Mouse (Mus musculus): ENCODE data around the gene Csf3. TPM values are rescaled to one million over a fixed set of nuclear protein-coding genes. Genes with fewer than 3 reads are reported as not detected.
"Not testable (repeated sequence)": the region's sequence is repeated elsewhere in the genome, so short reads cannot be mapped to it uniquely, and the experiment has no call there.

Gene Csf3
- polyA plus RNA-seq, 1 experiment, result not detected

DNA sequence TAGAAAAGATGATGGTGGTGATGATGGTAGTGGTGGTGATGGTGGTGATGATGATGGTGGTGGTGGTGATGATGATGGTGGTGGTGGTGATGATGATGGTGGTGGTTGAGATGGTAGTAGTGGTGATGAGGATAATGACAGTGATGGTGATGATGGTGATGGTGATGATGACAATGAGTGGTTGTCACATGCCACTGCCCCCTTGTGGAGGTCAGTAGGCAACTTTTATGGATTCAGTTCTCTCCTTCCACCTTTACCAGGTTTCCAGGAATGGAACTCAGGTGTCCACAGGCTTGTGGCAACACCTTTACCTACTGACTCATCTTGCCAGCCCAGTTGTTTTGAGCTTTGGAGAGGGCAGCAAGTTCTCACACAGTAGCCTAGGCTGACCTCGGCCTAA lies 21.0 kb upstream of the Csf3 start:
- 90% methylated on average over 1 of the region's 1 CpGs for WGBS
- Histone ChIP-seq H3K4me3 (replicated peaks; ENCODE audit: extremely low read depth, low read depth, low read length) (no peak overlapping the region), H3K4me1 (ENCODE audit: control insufficient read depth, insufficient read depth, low read length) (peaks cover 2% of the 10 kb centered on the region; the same call in 1 of the 2 replicates)
- no peak for DNase-seq
- TF ChIP-seq POLR2A (IDR thresholded peaks at IDR 0.05; ENCODE audit: borderline replicate concordance, extremely low read depth, low read depth, low read length), result no peak
- no peak for TF ChIP-seq CTCF (IDR thresholded peaks at IDR 0.05; ENCODE audit: insufficient read depth, low read length)

DNA sequence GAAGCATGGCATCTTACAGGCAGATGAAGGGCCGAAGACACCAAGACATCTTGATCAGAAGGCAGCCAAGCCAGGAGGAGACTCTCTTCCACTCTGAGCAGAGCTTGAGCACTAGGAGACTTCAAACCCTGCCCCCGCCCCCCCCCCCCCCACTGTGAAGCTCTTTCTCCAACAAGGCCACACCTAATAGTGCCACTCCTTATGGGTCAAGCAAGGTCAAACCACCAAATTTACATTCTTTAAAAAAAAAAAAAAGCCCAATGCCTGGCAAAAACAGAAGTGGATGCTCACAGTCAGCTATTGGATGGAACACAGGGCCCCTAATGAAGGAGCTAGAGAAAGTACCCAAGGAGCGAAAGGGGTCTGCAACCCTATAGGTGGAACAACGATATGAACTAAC lies 20.5 kb upstream of the Csf3 start:
- not testable (repeated sequence) for H3K4me3 ChIP-seq (replicated peaks; ENCODE audit: extremely low read depth, low read depth, low read length); H3K4me1 ChIP-seq (ENCODE audit: control insufficient read depth, insufficient read depth, low read length); DNase-seq
- WGBS, result 94% methylated on average over 4 of the region's 4 CpGs

DNA sequence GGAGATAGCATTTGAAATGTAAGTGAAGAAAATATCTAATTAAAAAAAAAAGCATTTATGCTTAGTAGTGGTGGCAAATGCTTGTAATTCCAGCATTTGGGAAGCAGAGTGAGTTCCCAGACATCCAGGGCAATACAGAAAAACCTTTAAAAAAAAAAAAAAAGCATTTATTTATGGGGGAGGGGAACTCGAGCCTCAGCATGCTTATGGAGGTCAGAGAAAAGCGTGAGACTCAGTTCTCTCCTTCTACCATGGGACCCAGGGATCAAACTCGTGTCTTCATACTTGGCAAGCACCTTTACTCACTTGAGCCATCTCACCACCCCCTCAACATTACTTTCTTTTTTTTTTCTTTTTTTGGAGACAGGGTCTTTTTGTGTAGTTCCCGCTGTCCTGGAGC lies 19.9 kb upstream of the Csf3 start:
- WGBS, result 73% methylated on average over 4 of the region's 4 CpGs
- no peak for TF ChIP-seq CTCF (IDR thresholded peaks at IDR 0.05; ENCODE audit: insufficient read depth, low read length)
- TF ChIP-seq POLR2A (IDR thresholded peaks at IDR 0.05; ENCODE audit: borderline replicate concordance, extremely low read depth, low read depth, low read length), result no peak
- no peak for DNase-seq
- Histone ChIP-seq H3K4me3 (replicated peaks; ENCODE audit: extremely low read depth, low read depth, low read length) (no peak overlapping the region), H3K4me1 (ENCODE audit: control insufficient read depth, insufficient read depth, low read length) (peaks cover 2% of the 10 kb centered on the region; the same call in 1 of the 2 replicates)

DNA sequence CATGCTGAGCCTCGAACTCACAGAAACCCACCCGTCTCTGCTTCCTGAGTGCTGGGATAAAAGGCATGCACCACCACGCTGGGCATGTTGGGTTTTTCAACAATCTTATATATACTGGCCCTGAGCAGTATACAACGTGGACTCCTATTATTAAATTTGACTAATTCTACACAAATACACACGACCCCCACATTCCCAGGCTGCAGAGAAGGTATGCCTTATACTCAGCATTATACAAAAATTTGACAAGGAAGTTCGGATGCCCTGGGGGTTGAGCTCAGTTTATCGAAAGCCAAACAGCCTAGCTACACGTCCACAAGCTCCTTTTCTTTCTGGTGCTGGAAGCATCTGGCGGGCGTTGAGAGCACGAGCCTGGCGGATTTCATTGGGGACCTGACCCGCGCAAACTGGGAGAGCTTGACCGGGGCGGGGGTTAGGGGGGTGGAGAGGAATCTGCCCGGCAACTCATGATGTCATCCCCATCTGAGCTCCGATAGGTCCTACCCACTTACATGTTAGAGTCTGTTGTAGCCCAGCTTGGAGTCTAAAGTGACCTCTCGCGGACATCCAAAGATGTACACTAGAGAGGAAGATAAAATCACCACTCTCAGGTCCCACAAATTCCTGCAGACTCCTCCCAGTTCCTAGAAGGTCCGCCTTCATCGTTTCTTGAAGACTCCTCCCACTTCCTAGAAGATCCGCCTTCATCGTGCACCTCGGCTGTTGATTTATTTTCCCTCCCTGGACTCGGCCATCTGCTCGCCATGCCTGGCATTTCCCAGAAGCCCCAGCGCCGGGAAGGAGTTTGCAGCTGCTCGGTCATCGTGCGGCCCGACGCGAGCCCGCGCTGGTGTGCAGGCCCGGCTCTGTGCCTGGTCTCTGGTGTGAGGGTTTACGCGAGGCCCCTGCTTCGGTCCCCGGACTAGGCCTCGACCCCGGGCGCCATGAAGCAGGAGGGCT lies 19.0 kb upstream of the Csf3 start, which contains the start of gene Psmd3:
Psmd3 (plus strand) TSS at position 769 of the 960 bp plus-strand sequence.
- Histone ChIP-seq H3K4me3 (replicated peaks; ENCODE audit: extremely low read depth, low read depth, low read length) (peak within 1 kb of the TSS; percentile 93), H3K4me1 (ENCODE audit: control insufficient read depth, insufficient read depth, low read length) (peaks cover 2% of the 10 kb centered on the region; the same call in 1 of the 2 replicates)
- WGBS, result 3% methylated on average over 45 of the region's 45 CpGs
- DNase-seq, result peak; percentile 96
- TF ChIP-seq CTCF (IDR thresholded peaks at IDR 0.05; ENCODE audit: insufficient read depth, low read length) (0 out of 2 replicates have a peak, but pooled peaks have one; percentile 0), POLR2A (IDR thresholded peaks at IDR 0.05; ENCODE audit: borderline replicate concordance, extremely low read depth, low read depth, low read length) (peak; percentile 86)

DNA sequence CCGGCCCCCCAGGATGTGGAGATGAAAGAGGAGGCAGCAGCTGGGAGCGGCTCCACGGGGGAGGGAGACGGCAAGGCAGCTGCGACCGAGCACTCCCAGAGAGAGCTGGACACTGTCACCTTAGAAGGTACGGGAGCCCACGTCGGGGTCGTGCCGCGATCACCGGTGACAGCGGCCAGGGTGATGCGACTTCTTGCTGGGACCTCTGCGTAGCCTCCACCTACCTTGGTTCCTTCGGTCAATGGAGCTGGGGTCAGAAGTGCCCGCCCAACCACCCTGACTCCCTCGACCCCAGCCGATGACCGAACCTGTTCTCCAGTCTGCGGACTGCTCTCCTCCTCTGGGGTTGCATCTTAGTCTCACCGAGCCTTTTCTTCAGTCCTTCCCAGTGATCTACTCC lies 18.3 kb upstream of the Csf3 start:
- H3K4me3 ChIP-seq (replicated peaks; ENCODE audit: extremely low read depth, low read depth, low read length), result peak overlapping the region; percentile 93
- no peak for DNase-seq
- peaks cover 2% of the 10 kb centered on the region; the same call in 1 of the 2 replicates for H3K4me1 ChIP-seq (ENCODE audit: control insufficient read depth, insufficient read depth, low read length)
- no peak for TF ChIP-seq POLR2A (IDR thresholded peaks at IDR 0.05; ENCODE audit: borderline replicate concordance, extremely low read depth, low read depth, low read length)
- no peak for TF ChIP-seq CTCF (IDR thresholded peaks at IDR 0.05; ENCODE audit: insufficient read depth, low read length)
- under 1% methylated on average over 23 of the region's 23 CpGs for WGBS

DNA sequence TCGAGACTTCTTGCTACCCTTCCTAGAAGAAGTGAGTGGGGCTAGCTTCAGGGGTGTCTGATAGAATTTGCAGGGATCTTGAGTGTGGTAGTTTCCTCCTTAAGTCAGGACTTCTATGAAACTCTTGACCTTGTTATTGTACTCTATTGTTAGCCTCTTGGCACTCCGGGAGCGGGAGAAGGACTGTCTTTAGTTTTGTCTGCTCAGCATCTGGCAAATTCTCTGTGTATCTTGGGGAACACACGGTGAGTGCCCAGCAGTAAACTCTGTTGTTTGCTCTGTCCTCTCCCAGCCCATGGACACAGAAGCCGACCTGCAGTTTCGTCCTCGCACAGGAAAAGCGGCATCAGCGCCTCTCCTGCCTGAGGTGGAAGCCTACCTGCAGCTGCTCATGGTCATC lies 15.4 kb upstream of the Csf3 start:
- 80% methylated on average over 9 of the region's 9 CpGs for WGBS
- H3K4me1 ChIP-seq (ENCODE audit: control insufficient read depth, insufficient read depth, low read length), result peaks cover 2% of the 10 kb centered on the region; the same call in 1 of the 2 replicates
- no peak for DNase-seq
- no peak for TF ChIP-seq POLR2A (IDR thresholded peaks at IDR 0.05; ENCODE audit: borderline replicate concordance, extremely low read depth, low read depth, low read length)
- no peak for TF ChIP-seq CTCF (IDR thresholded peaks at IDR 0.05; ENCODE audit: insufficient read depth, low read length)
- H3K4me3 ChIP-seq (replicated peaks; ENCODE audit: extremely low read depth, low read depth, low read length), result no peak overlapping the region

DNA sequence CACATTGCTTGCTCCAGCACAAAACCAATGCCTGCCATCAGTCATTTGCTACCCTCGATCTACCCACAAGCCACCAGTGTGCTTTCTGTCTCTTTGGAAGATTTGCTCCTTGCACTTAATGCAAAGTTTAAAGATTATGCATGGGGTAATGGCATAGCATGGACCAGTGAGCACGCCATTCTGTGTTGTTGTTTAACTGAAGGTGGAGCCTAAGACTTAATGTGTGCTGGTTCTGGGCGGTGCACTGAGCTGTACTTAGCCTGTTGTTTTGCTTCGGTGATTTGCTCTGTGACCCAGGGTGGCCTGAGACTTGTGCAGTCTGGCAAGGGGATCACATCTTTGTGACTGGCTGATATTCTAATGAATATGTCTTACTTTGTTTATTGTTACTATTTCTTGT lies 14.1 kb upstream of the Csf3 start:
- H3K4me1 ChIP-seq (ENCODE audit: control insufficient read depth, insufficient read depth, low read length), result no peaks in the 10 kb centered on the region
- no peak overlapping the region for H3K4me3 ChIP-seq (replicated peaks; ENCODE audit: extremely low read depth, low read depth, low read length)
- no peak for DNase-seq
- WGBS, result 65% methylated on average over 4 of the region's 4 CpGs
- TF ChIP-seq CTCF (IDR thresholded peaks at IDR 0.05; ENCODE audit: insufficient read depth, low read length) (no peak), POLR2A (IDR thresholded peaks at IDR 0.05; ENCODE audit: borderline replicate concordance, extremely low read depth, low read depth, low read length) (no peak)

DNA sequence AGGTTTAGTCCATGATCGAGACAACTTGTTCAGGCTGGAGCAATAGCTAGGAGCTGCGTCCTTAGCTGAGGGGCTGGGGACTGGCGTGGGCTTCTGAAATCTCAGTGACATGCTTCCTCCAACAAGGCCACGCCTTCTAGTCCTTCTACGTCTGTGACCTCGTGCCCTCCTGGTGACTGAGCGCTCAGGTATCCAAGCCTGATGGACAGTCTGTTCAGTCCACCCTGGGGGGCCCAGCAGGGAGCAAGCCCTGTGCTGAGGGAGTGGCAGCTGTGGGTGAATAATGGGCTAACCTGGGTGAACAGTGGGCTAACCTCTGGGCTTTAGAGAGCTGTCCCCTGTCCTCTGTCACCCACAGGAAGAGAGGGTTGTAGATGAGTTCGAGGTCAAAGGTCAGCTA lies 13.1 kb upstream of the Csf3 start:
- WGBS, result 81% methylated on average over 8 of the region's 8 CpGs
- Histone ChIP-seq H3K4me3 (replicated peaks; ENCODE audit: extremely low read depth, low read depth, low read length) (no peak overlapping the region), H3K4me1 (ENCODE audit: control insufficient read depth, insufficient read depth, low read length) (no peaks in the 10 kb centered on the region)
- TF ChIP-seq CTCF (IDR thresholded peaks at IDR 0.05; ENCODE audit: insufficient read depth, low read length) (no peak), POLR2A (IDR thresholded peaks at IDR 0.05; ENCODE audit: borderline replicate concordance, extremely low read depth, low read depth, low read length) (no peak)
- no peak for DNase-seq

DNA sequence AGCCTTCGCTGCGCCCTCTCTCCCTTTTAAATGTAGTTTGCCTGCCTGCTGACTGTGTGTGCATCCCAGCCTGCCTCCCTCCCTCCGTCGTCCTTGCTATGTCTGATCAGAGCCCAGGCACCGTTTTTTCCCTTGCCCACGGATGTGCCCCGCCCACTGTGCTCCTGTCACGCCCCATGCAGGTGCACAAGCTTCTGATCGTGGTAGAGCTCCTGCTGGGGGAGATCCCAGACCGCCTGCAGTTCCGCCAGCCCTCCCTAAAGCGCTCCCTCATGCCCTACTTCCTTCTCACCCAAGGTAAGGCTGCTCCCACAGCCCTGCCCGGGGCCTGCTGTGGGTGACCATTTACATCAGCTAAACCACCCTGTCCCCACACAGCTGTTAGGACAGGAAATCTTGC lies 7.9 kb upstream of the Csf3 start:
- TF ChIP-seq CTCF (IDR thresholded peaks at IDR 0.05; ENCODE audit: insufficient read depth, low read length) (no peak), POLR2A (IDR thresholded peaks at IDR 0.05; ENCODE audit: borderline replicate concordance, extremely low read depth, low read depth, low read length) (no peak)
- Histone ChIP-seq H3K4me3 (replicated peaks; ENCODE audit: extremely low read depth, low read depth, low read length) (no peak overlapping the region), H3K4me1 (ENCODE audit: control insufficient read depth, insufficient read depth, low read length) (no peaks in the 10 kb centered on the region)
- WGBS, result 71% methylated on average over 13 of the region's 13 CpGs
- no peak for DNase-seq

DNA sequence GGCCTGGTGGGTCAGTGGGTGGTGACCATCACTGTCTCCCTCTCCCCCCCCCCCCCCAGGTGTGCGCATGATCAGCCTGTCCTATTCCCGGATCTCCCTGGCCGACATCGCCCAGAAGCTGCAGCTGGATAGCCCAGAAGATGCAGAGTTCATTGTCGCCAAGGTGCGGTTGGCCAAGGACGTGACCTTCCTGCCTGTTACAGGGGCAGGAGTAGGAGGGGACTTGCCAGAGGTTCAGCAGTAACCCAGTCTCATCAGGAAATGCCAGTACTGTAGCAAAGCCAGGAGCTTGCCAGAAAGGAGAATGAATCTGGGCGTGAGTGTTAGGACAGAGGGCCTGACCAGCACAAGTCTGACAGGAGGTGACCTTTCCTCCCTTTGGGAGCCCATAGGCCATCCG lies 7.3 kb upstream of the Csf3 start:
- no peak for TF ChIP-seq POLR2A (IDR thresholded peaks at IDR 0.05; ENCODE audit: borderline replicate concordance, extremely low read depth, low read depth, low read length)
- no peak for TF ChIP-seq CTCF (IDR thresholded peaks at IDR 0.05; ENCODE audit: insufficient read depth, low read length)
- no peak overlapping the region for H3K4me3 ChIP-seq (replicated peaks; ENCODE audit: extremely low read depth, low read depth, low read length)
- no peaks in the 10 kb centered on the region for H3K4me1 ChIP-seq (ENCODE audit: control insufficient read depth, insufficient read depth, low read length)
- no peak for DNase-seq
- 83% methylated on average over 9 of the region's 9 CpGs for WGBS
